Mouse (Mus musculus): ENCODE results near the gene Prlr. TPM values are rescaled to one million over a fixed set of nuclear protein-coding genes. Genes with fewer than 3 reads are reported as not detected.

Gene Prlr
- polyA plus RNA-seq, 1 experiment from 2014 or later: 3.8 TPM

- no peak overlapping the region for H3K4me2 ChIP-seq (ENCODE audit: low read depth, low read length)
- no peak overlapping the region for H3K27ac ChIP-seq (ENCODE audit: low read depth, low read length)
- H3K4me3 ChIP-seq (ENCODE audit: low read depth, low read length): no peak overlapping the region
- no peaks in the 10 kb centered on the region for H3K4me1 ChIP-seq (ENCODE audit: control insufficient read depth, insufficient read depth, low read length)
- H3K9ac ChIP-seq (replicated peaks; ENCODE audit: low read depth, low read length): no peak overlapping the region
- ATAC-seq (ENCODE audit: low read depth): no peak
- no peaks in the 10 kb centered on the region for H3K9me3 ChIP-seq (ENCODE audit: control insufficient read depth, low read length)
- no peaks in the 10 kb centered on the region for H3K27me3 ChIP-seq (ENCODE audit: control insufficient read depth, insufficient read depth, low read length)
- no peaks in the 10 kb centered on the region for H3K36me3 ChIP-seq (ENCODE audit: control insufficient read depth, insufficient read depth, low read length)
Observed at GRCm38 (mm10) chr15:10242250-10242649, 65.2 kb downstream of the Prlr start.

- H3K9ac ChIP-seq (replicated peaks; ENCODE audit: low read depth, low read length): no peak overlapping the region
- WGBS: 95% methylated on average over 4 of the region's 4 CpGs
- no peak overlapping the region for H3K4me2 ChIP-seq (ENCODE audit: low read depth, low read length)
- H3K27me3 ChIP-seq (ENCODE audit: control insufficient read depth, insufficient read depth, low read length): no peaks in the 10 kb centered on the region
- H3K36me3 ChIP-seq (ENCODE audit: control insufficient read depth, insufficient read depth, low read length): no peaks in the 10 kb centered on the region
- no peak overlapping the region for H3K27ac ChIP-seq (ENCODE audit: low read depth, low read length)
- no peak overlapping the region for H3K4me3 ChIP-seq (ENCODE audit: low read depth, low read length)
- H3K9me3 ChIP-seq (ENCODE audit: control insufficient read depth, low read length): no peaks in the 10 kb centered on the region
- ATAC-seq (ENCODE audit: low read depth): no peak
- no peaks in the 10 kb centered on the region for H3K4me1 ChIP-seq (ENCODE audit: control insufficient read depth, insufficient read depth, low read length)
Observed at GRCm38 (mm10) chr15:10249285-10249684, 72.2 kb downstream of the Prlr start.

- 80% methylated on average over 6 of the region's 6 CpGs for WGBS
- H3K4me1 ChIP-seq (ENCODE audit: control insufficient read depth, insufficient read depth, low read length): no peaks in the 10 kb centered on the region
- no peak for ATAC-seq (ENCODE audit: low read depth)
- no peak overlapping the region for H3K27ac ChIP-seq (ENCODE audit: low read depth, low read length)
- no peak overlapping the region for H3K4me2 ChIP-seq (ENCODE audit: low read depth, low read length)
- no peak overlapping the region for H3K4me3 ChIP-seq (ENCODE audit: low read depth, low read length)
- no peaks in the 10 kb centered on the region for H3K36me3 ChIP-seq (ENCODE audit: control insufficient read depth, insufficient read depth, low read length)
- no peak overlapping the region for H3K9ac ChIP-seq (replicated peaks; ENCODE audit: low read depth, low read length)
- H3K9me3 ChIP-seq (ENCODE audit: control insufficient read depth, low read length): no peaks in the 10 kb centered on the region
- H3K27me3 ChIP-seq (ENCODE audit: control insufficient read depth, insufficient read depth, low read length): no peaks in the 10 kb centered on the region
Observed at GRCm38 (mm10) chr15:10250784-10251183, 73.7 kb downstream of the Prlr start.

DNA sequence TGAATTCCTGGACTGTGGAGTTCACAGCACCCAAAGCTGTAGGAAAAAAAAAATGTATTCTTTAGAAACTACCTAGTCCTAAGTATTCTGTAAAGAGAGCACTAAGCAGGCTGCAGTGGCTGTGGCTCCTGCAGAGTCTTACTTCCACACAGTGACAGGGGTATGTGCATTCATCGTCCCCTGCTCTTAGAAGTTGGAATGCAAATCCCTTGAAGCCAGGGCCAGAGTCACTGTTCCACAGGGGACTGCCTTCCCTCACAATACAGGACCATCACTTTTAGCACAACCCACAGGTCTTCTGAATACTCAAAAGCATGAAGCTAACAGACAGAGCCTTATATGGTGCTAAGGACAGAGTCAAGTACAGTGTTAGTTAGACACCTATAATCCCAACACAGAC is 75.5 kb downstream of the Prlr start:
- ATAC-seq (ENCODE audit: low read depth): no peak
- Histone ChIP-seq H3K36me3 (ENCODE audit: control insufficient read depth, insufficient read depth, low read length) (no peaks in the 10 kb centered on the region), H3K4me2 (ENCODE audit: low read depth, low read length) (no peak overlapping the region), H3K27ac (ENCODE audit: low read depth, low read length) (no peak overlapping the region), H3K4me1 (ENCODE audit: control insufficient read depth, insufficient read depth, low read length) (no peaks in the 10 kb centered on the region), H3K4me3 (ENCODE audit: low read depth, low read length) (no peak overlapping the region), H3K9ac (replicated peaks; ENCODE audit: low read depth, low read length) (no peak overlapping the region), H3K27me3 (ENCODE audit: control insufficient read depth, insufficient read depth, low read length) (no peaks in the 10 kb centered on the region), H3K9me3 (ENCODE audit: control insufficient read depth, low read length) (no peaks in the 10 kb centered on the region)
- WGBS: 68% methylated on average over 1 of the region's 1 CpGs

DNA sequence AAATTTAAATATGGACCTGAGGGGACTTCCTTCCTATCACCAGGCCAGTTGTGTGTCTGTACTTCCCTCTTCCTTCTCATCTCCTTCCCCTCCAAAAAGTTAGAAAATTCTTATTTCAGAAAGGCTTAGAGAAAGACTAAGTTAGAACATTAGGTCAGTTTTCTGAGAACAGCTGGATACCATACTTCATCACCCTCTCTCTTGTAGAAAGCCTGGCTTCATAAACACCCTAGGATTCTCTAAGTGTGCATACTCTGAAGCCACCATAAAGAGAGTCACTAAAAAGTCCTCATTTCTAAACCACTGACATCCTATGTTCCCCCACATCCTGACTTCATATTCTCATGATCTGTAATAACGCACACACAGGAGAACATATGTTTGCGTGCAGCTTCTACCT is 85.2 kb downstream of the Prlr start:
- Histone ChIP-seq H3K4me2 (ENCODE audit: low read depth, low read length) (no peak overlapping the region), H3K27me3 (ENCODE audit: control insufficient read depth, insufficient read depth, low read length) (no peaks in the 10 kb centered on the region), H3K4me3 (ENCODE audit: low read depth, low read length) (no peak overlapping the region), H3K36me3 (ENCODE audit: control insufficient read depth, insufficient read depth, low read length) (no peaks in the 10 kb centered on the region), H3K9ac (replicated peaks; ENCODE audit: low read depth, low read length) (no peak overlapping the region), H3K4me1 (ENCODE audit: control insufficient read depth, insufficient read depth, low read length) (no peaks in the 10 kb centered on the region), H3K27ac (ENCODE audit: low read depth, low read length) (no peak overlapping the region), H3K9me3 (ENCODE audit: control insufficient read depth, low read length) (no peaks in the 10 kb centered on the region)
- WGBS: 99% methylated on average over 2 of the region's 2 CpGs
- ATAC-seq (ENCODE audit: low read depth): no peak

DNA sequence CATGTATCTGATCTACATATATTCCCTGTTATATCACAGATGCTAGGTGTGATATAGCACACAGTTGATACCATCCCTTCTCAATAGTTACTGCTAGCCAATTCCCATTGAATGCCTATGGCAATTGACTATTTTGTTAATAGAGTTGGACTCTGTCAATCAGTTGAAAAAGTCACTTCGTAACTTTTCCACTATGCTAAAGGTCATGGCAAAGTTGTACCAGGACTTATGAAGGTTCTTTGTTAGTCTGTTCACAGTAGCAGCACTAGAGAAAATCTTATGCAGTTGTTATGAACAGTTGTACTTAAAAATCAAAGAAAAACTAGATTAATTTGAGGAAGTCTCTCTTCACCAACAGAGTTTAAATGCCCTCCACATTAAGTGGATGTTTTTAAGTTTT is 85.6 kb downstream of the Prlr start:
- Histone ChIP-seq H3K27ac (ENCODE audit: low read depth, low read length) (no peak overlapping the region), H3K4me3 (ENCODE audit: low read depth, low read length) (no peak overlapping the region), H3K4me2 (ENCODE audit: low read depth, low read length) (no peak overlapping the region), H3K9ac (replicated peaks; ENCODE audit: low read depth, low read length) (no peak overlapping the region), H3K9me3 (ENCODE audit: control insufficient read depth, low read length) (no peaks in the 10 kb centered on the region), H3K27me3 (ENCODE audit: control insufficient read depth, insufficient read depth, low read length) (no peaks in the 10 kb centered on the region), H3K36me3 (ENCODE audit: control insufficient read depth, insufficient read depth, low read length) (no peaks in the 10 kb centered on the region), H3K4me1 (ENCODE audit: control insufficient read depth, insufficient read depth, low read length) (no peaks in the 10 kb centered on the region)
- ATAC-seq (ENCODE audit: low read depth): no peak
- 100% methylated on average over 1 of the region's 1 CpGs for WGBS

GRCm38 (mm10) chr15:10263420-10263819 is 86.4 kb downstream of the Prlr start:
- ATAC-seq (ENCODE audit: low read depth): no peak
- Histone ChIP-seq H3K9me3 (ENCODE audit: control insufficient read depth, low read length) (no peaks in the 10 kb centered on the region), H3K9ac (replicated peaks; ENCODE audit: low read depth, low read length) (no peak overlapping the region), H3K36me3 (ENCODE audit: control insufficient read depth, insufficient read depth, low read length) (no peaks in the 10 kb centered on the region), H3K4me1 (ENCODE audit: control insufficient read depth, insufficient read depth, low read length) (no peaks in the 10 kb centered on the region), H3K4me2 (ENCODE audit: low read depth, low read length) (no peak overlapping the region), H3K27ac (ENCODE audit: low read depth, low read length) (no peak overlapping the region), H3K27me3 (ENCODE audit: control insufficient read depth, insufficient read depth, low read length) (no peaks in the 10 kb centered on the region), H3K4me3 (ENCODE audit: low read depth, low read length) (no peak overlapping the region)
- WGBS: 83% methylated on average over 3 of the region's 3 CpGs

DNA sequence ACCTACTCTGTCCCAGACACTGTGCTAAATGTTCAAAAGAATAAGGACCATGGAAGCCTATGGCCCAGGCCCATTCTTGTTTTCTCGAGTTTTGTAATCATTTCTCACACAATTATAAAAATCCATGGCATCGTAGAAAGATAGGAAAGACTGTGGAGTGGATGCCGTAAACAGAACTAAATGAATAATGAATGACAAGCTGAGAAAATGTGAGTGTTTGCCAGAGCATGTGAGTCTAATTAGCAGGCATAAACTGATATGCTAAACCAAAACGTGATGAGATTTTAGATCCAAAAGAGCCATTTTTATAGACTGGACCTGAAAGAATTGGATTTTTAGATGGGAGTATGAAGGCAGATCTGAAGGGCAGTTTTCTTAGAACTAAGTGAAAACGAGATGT is 87.8 kb downstream of the Prlr start:
- H3K9me3 ChIP-seq (ENCODE audit: control insufficient read depth, low read length): no peaks in the 10 kb centered on the region
- no peak overlapping the region for H3K9ac ChIP-seq (replicated peaks; ENCODE audit: low read depth, low read length)
- WGBS: 79% methylated on average over 5 of the region's 5 CpGs
- H3K4me1 ChIP-seq (ENCODE audit: control insufficient read depth, insufficient read depth, low read length): no peaks in the 10 kb centered on the region
- no peak overlapping the region for H3K4me3 ChIP-seq (ENCODE audit: low read depth, low read length)
- H3K36me3 ChIP-seq (ENCODE audit: control insufficient read depth, insufficient read depth, low read length): no peaks in the 10 kb centered on the region
- no peak for ATAC-seq (ENCODE audit: low read depth)
- H3K27me3 ChIP-seq (ENCODE audit: control insufficient read depth, insufficient read depth, low read length): no peaks in the 10 kb centered on the region
- no peak overlapping the region for H3K27ac ChIP-seq (ENCODE audit: low read depth, low read length)
- H3K4me2 ChIP-seq (ENCODE audit: low read depth, low read length): no peak overlapping the region

DNA sequence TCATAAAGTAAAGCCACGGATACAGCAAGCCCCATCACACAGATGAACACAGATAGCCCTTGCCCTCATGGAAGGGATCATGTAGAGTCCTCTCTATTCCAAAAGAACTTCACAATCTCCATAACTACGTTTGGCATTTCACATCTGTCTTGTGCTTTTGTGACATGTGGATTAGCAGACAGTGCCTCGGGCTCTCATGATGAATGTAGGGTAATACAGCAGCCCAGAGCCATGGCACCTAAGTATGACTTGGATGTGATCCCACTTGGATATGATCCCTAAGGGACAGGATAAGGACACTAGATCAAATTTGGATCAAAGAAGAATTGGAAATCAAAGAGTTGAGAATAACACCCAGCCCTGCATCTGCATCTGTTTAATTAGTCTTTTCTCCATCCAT is 90.2 kb downstream of the Prlr start:
- Histone ChIP-seq H3K27ac (ENCODE audit: low read depth, low read length) (no peak overlapping the region), H3K36me3 (ENCODE audit: control insufficient read depth, insufficient read depth, low read length) (no peaks in the 10 kb centered on the region), H3K9me3 (ENCODE audit: control insufficient read depth, low read length) (no peaks in the 10 kb centered on the region), H3K27me3 (ENCODE audit: control insufficient read depth, insufficient read depth, low read length) (no peaks in the 10 kb centered on the region), H3K4me1 (ENCODE audit: control insufficient read depth, insufficient read depth, low read length) (no peaks in the 10 kb centered on the region), H3K9ac (replicated peaks; ENCODE audit: low read depth, low read length) (no peak overlapping the region), H3K4me3 (ENCODE audit: low read depth, low read length) (no peak overlapping the region), H3K4me2 (ENCODE audit: low read depth, low read length) (no peak overlapping the region)
- ATAC-seq (ENCODE audit: low read depth): no peak
- 59% methylated on average over 3 of the region's 3 CpGs for WGBS

DNA sequence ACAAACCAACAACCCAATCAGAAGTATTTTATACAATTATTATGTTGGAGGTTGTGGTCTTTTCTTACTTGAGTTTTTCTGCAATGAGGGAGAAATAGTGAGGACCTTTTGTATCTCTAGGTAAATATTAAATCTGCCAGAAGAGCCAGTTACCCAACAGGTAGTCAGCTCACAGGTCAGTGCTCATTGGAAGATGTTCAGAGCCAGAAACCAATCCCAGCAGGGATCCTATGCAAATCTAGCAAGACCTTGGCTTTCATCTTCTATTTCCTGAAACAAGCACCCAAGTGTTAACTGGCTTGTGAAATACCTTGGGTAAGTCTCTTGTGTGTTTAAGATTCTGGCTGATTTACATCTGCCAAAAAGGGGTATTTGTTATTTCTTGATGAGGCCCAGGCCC is 99.3 kb downstream of the Prlr start:
- Histone ChIP-seq H3K9ac (replicated peaks; ENCODE audit: low read depth, low read length) (no peak overlapping the region), H3K4me2 (ENCODE audit: low read depth, low read length) (no peak overlapping the region), H3K27me3 (ENCODE audit: control insufficient read depth, insufficient read depth, low read length) (no peaks in the 10 kb centered on the region), H3K4me1 (ENCODE audit: control insufficient read depth, insufficient read depth, low read length) (no peaks in the 10 kb centered on the region), H3K4me3 (ENCODE audit: low read depth, low read length) (no peak overlapping the region), H3K36me3 (ENCODE audit: control insufficient read depth, insufficient read depth, low read length) (no peaks in the 10 kb centered on the region), H3K9me3 (ENCODE audit: control insufficient read depth, low read length) (no peaks in the 10 kb centered on the region), H3K27ac (ENCODE audit: low read depth, low read length) (no peak overlapping the region)
- ATAC-seq (ENCODE audit: low read depth): no peak

All from neural tube, embryonic 14.5 days (tissue).